Mouse (Mus musculus) yolk sac, embryonic 10.5 days (tissue): ENCODE measurements at regions not wholly inside any gene's neighbourhood (a gene's known extent, or its start where the extent isn't known, plus 50 kb on each side); places are given as distances from the start of the nearest gene placed in this dataset.

Experiments
- DNase-seq: peaks from one replicate; pipeline ENCODE4 v3.0.0-alpha.2; 2017; ENCODE audit warnings: low spot score

DNA sequence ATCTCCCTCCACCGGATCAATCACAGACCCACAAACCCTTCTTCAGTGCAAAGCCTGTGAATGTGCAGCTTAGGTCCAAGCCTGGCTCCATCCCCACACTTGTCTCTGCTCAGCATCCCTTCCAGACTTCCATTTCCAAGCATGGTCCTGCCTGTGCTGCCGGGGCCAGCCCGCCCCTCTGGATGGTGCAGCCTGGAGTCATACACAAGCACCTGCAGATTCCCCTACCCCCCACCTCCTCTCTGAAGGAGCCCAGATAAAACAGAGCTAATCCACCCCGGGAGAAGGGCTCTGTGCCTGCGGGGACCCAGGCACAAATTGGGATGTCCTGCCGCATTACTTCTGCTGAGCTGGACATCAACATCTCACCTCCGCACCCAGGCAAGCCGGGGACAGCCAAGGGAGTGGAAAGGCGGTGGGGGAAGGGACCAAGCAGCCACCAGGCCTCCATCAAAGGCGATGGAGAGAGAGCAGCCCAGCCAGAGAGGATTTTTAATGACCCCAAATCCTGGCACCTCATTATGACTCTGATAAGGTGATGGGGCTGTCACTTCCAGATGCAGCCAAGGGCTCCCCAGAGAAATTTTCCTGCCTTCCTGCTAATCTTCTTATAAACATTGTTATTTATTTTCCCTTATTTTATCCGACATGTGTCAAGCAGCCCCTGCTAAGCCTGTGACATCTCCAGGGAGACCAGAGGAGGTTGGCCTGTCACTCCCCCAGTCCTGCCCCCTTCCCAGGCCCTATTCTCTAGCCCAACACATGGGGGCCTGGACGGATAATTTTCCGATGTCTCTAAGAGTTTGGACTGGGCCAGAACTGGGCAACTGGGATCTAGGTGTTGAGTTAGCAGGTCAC, 105.5 kb upstream of the Unc5b start:
- no peak for DNase-seq

DNA sequence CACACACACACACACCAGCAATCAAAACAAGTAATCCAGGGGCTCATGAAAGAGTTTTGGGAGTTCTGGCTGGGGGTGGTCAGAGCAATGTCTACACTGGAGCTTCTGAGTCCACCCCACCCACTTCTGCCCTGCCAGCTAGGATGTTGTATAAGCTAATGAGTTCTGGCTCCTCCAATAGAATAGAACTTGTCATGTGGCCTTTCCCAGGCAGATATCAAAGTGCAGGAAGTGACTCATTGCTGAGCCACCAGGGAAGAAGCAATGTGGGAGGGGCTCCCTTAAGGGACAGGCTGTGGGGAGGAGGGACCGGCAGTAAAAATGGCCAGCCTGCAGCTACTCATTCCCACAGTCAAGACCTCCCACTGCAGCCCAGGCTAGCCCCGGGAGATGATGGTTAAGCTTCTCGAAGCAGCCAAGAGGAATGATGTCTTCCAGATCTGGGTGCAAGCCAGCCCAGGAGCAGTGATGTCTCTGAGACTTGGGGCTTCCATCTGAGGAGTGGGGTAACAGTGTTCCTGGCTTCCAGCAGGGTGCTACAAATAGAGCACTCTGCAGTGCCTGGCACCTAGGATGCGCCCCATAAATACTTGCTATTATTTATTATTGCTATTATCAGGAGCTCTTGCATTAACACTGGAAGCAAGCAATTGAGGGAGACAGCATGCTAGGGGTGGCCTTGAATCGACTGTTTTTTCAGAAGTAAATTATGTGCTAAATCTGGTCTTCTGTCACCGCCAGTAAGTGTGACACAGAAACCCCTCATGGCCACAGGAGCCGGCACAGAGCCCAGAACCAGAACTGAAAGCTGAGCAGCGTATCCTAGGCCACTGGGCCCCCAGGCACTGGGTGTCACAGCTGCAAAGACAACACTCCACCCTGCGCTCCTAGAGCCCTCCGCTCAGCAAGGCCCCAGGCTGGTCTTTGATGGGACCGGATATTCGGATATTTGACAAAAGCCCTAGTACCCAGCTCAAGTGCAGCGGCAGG, 103.2 kb upstream of the Unc5b start:
- peak; percentile 70 for DNase-seq

DNA sequence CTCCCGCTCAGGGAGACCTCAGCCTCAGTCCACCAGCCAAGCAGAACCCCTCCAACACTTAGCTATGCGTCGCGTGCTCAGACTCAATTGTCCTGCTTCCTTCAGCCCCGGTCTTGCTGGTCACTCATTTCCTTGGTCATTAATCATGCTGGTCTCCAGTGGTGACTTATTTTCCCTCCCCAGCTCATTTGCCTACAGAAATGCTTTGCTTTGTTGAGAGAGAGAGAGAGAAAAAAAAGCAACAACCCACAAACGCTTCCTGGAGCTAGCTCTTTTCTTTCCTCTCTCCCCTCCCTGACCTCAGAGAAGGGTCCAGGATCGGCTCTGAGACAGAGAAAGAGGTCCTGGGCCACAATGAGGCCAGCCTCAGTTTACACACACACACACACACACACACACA, 102.5 kb upstream of the Unc5b start:
- DNase-seq, result peak; percentile 41

- peak; percentile 38 for DNase-seq
Measured at GRCm38 (mm10) chr10:60932855-60933254, 101.5 kb upstream of the Unc5b start.

DNA sequence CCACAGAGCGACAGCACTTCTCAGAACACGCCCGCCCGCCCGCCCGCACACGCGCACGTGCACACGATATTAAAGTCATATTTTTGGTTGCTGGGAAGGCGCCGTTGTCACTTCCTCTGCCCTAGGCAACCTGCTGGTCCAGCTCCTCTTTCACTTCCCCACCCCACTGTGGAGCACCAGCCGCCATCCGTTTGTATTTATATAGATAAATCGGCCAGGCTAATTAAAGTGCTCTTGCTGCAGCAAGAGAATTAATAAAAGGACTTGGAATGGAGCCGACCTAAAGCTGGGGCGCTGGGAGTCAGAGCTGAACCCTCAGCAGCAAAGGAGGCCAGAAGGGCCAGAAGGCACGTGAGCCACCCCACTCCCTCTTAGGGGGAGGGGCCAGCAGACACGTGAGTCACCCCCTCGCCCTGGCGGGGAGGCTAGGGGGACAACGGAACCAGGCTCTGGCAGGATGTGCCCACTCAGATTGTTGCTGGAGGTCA, 100.6 kb upstream of the Unc5b start:
- no peak for DNase-seq

DNA sequence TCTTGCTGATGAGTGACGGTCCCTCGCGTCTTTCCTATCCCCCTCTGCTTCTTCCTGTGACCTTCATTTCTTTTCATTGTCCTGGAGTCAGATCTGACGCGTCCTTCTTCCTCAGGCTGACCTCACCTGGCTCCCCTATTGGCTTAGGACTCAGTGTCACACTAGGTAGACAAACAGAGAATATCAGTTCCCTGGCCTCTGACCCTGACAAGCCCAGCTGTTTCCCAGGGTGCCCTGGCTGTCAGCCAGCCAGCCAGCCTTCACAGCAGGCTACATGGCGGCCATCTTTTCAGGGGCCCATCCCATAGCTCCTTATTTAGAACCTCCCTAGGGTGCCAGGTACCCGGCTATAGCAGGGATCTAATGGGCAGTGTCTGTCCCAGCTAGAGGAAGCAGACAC, 97.3 kb upstream of the Unc5b start:
- peak; percentile 65 for DNase-seq

DNA sequence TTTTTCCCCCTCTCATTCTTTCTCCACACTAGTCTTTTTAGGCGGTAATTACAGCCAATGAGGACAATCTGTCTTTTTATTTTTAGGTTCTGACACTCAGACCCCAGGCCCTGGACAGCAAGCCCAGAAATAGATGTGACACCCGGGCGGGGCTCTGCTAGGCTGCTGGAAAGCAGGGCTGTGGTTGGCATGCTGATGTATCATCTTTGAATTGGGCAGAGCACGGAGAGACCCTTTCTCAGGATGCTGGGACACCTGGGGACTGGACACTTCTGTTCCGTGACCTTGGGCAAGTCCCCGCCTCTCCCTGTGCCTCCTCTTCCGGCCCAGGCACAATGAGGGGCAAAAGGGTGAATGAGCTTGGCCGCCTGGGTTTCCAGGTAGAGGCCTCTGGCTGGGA, 96.8 kb upstream of the Unc5b start:
- no peak for DNase-seq

DNA sequence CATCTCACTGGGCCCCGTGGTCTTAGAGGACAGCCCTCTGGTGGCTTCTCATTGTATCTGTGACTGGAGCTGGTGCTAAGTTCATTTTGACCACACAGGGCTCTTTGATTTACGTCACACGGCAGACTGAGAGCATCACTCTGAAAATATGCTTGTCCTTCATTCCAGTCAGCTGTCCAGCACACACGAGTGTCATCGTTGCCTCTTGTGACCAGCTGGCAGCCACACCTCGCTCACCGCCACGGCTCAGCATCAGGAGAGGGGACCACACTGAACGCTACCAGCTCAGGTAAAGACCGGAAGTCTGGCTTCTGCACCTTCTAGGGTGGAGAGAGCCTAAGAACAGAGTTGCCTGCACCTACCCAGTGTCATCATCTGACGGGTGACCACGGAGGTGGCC, 95.3 kb upstream of the Unc5b start:
- DNase-seq, result no peak

GRCm38 (mm10) chr10:60925644-60926043, 94.3 kb upstream of the Unc5b start:
- peak; percentile 54 for DNase-seq

GRCm38 (mm10) chr10:60925198-60925597, 93.8 kb upstream of the Unc5b start:
- DNase-seq, result no peak

GRCm38 (mm10) chr10:60923806-60924205, 92.4 kb upstream of the Unc5b start:
- no peak for DNase-seq

- DNase-seq, result no peak
Measured at GRCm38 (mm10) chr10:60920621-60921020, 89.2 kb upstream of the Unc5b start.

DNA sequence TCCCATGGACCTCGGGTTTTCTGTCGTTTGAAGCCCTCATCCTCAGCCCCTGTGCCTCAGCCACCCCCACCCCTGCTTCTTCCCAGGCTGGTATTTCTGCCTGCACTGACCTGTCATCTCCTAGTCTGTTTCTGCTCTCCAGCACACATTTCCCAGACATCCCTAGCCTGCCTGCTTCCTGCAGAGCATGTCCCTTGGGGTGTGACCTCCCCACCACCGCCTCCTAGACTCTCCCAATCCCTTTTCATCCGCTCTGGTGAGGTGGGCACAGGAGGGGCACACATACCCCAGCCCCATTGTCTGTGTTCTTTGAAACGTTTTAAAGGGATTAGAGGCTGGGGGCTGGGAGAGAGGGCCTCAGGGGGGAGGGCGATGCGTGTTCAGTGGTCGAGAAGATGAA, 86.6 kb upstream of the Unc5b start:
- DNase-seq, result no peak

- peak; percentile 33 for DNase-seq
Measured at GRCm38 (mm10) chr10:60914391-60914790, 83.0 kb upstream of the Unc5b start.

- no peak for DNase-seq
Measured at GRCm38 (mm10) chr10:60913456-60913900, 82.1 kb upstream of the Unc5b start.

DNA sequence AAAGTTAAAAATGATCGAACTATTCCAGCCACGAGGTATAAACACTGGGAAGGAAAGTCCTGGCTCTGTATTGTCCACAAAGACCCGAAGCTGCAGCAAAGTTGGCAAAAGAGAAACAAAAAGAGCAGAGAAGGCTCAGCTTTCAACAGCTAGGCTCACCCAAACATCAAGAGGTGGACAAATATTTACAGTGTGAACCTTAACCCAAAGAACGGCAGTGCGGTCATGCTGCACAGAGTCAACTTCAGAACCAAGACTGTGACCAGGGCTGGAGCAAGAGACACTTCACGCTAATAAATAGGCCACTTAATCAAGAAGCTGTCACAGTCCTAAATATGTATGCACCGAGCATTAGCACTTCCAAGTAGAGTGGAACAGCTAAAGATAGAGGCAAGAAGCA, 73.0 kb upstream of the Unc5b start:
- DNase-seq, result no peak

GRCm38 (mm10) chr10:60900992-60901391, 69.6 kb upstream of the Unc5b start:
- no peak for DNase-seq

DNA sequence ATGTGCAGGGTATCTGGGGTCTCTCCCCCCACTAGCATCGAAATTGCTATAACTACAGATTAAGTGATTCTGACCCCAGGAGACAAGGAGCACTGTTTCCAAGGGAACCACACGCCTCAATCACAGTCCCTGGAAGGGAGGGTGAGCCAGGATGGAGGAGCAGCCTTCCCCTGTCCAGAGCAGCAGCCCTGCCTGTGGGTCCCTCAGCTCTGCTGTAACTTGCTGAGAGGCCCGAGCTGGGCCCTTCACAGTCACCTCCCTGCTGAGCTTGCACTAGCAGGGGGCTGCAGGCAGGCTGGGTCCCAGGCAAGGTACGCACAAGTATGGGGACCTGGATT, 62.4 kb upstream of the Unc5b start:
- DNase-seq, result no peak

DNA sequence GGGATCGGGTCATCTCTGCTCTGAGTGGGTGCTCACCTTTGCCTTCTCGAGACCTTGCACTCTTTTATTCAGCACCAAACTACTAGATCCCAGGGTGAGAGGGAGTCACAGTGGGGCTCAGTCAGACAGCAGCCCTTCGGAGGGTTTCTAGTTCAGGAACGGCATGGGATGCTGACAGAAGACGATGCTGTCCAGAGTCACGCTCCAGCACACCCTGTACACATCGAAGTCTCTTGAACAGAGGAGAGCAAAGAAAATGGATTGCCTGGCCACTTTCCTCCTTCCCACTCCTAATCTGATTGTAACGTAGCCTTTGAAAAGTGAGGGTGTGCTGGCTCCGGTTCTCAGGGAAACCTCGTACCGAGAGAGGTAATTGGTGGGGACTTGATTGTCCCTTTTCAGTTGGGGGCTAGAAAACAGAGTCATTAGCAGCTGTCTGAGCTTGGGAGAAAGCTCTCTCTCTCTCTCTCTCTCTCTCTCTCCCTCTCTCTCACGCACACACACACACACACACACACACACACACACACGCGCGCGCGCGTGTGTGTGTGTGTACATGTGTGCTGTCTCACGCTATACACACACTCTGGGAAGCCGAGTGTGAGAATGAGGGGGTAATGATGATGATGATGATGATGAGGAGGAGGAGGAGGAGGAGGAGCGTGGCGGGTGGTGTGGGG, 61.9 kb upstream of the Unc5b start:
- no peak for DNase-seq

GRCm38 (mm10) chr10:60892730-60893129, 61.3 kb upstream of the Unc5b start:
- no peak for DNase-seq

DNA sequence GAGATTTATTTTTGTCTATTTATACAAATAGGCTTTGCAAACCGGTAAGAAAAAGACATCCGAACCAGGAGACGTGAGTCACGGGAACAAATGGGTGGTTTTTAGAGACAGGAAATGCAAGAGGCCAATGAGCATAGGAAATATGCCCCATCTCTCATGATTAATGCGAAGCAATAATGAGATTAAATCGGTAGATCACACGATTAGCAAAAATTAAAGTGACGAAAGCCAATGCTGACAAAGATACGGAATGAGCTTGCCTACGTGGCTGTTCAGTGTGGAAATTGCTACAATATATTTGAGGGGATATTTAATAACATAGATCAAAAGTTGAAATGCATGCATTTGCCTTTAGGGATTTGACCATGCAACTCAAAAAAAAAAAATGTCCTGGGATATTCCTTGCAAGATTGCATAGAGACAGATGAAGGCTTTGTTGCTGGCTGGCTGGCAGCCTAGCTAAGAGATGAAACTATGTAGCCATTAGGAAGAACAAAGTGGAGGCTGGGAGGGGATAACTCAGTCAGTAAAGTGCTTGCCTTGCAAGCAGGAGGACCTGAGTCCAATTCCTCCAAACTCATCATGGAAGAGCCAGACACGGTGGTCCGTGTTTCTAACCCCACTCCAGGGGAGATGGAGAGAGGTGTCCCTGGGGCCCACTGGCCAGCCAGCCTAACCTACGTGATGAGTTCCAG, 60.2 kb upstream of the Unc5b start:
- DNase-seq, result no peak

- no peak for DNase-seq
Measured at GRCm38 (mm10) chr10:60889792-60890191, 58.4 kb upstream of the Unc5b start.
